Mouse (Mus musculus) heart, embryonic 12.5 days (tissue): Measurements from ENCODE around the gene Lrp1. TPM values are rescaled to one million over a fixed set of nuclear protein-coding genes. Genes with fewer than 3 reads are reported as not detected.
A peak's percentile ranks its signal among the peaks of the same experiment; 100 is the strongest.

Experiments
- ATAC-seq: fragments of 200-750 bp; cut with Nextera tagmentation; 2 replicates; pipeline ENCODE4 v1.8.0; 2017; ENCODE audit warnings: moderate TSS enrichment, moderate library complexity; ENCODE audit not compliant: insufficient number of reproducible peaks, low FRiP score
- H3K27ac ChIP-seq: fragments of 300-500 bp; sonication (generic); 2 replicates; pipeline ENCODE4 v1.5.1; 2016; ENCODE audit warnings: mild to moderate bottlenecking, moderate library complexity; ENCODE audit not compliant: poor library complexity, severe bottlenecking
- H3K27me3 ChIP-seq: fragments of 300-500 bp; sonication (generic); replicated peaks from 2 replicates; pipeline ENCODE4 v1.6.1; 2016; ENCODE audit warnings: mild to moderate bottlenecking, moderate library complexity
- H3K36me3 ChIP-seq: fragments of 300-500 bp; sonication (generic); 2 replicates; pipeline ENCODE4 v1.6.1; 2016; ENCODE audit warnings: mild to moderate bottlenecking, moderate library complexity
- H3K4me1 ChIP-seq: fragments of 300-500 bp; sonication (generic); replicated peaks from 2 replicates; pipeline ENCODE4 v1.6.1; 2016; ENCODE audit warnings: mild to moderate bottlenecking
- H3K4me2 ChIP-seq: fragments of 300-500 bp; sonication (generic); 2 replicates; pipeline ENCODE4 v1.6.1; 2016; ENCODE audit warnings: mild to moderate bottlenecking, moderate library complexity
- H3K4me3 ChIP-seq: fragments of 300-500 bp; sonication (generic); 2 replicates; pipeline ENCODE4 v1.5.1; 2016; ENCODE audit warnings: mild to moderate bottlenecking
- H3K9ac ChIP-seq: fragments of 300-500 bp; sonication (generic); 2 replicates; pipeline ENCODE4 v1.6.1; 2016; ENCODE audit warnings: mild to moderate bottlenecking, moderate library complexity
- H3K9me3 ChIP-seq: fragments of 300-500 bp; sonication (generic); replicated peaks from 2 replicates; pipeline ENCODE4 v1.6.1; 2016; ENCODE audit warnings: mild to moderate bottlenecking, moderate library complexity
- WGBS: fragments of 180-500 bp; shearing (Covaris S2); methylation state at CpG from one replicate; pipeline ENCODE4 v1.1.7; 2016; 5-methylcytosine and 5-hydroxymethylcytosine counted together
- polyA plus RNA-seq: library from polyadenylated mRNA; unstranded; fragments of >200 nt; fragmentation: Nextera tagmentation; extraction: Ambion mirVana; gene quantifications from 2 replicates; pipeline ENCODE4 v1.2.1, GENCODE M21; 2016

Lrp1 gene
- polyA plus RNA-seq, 1 experiment from 2014 or later: 43.3 TPM

DNA sequence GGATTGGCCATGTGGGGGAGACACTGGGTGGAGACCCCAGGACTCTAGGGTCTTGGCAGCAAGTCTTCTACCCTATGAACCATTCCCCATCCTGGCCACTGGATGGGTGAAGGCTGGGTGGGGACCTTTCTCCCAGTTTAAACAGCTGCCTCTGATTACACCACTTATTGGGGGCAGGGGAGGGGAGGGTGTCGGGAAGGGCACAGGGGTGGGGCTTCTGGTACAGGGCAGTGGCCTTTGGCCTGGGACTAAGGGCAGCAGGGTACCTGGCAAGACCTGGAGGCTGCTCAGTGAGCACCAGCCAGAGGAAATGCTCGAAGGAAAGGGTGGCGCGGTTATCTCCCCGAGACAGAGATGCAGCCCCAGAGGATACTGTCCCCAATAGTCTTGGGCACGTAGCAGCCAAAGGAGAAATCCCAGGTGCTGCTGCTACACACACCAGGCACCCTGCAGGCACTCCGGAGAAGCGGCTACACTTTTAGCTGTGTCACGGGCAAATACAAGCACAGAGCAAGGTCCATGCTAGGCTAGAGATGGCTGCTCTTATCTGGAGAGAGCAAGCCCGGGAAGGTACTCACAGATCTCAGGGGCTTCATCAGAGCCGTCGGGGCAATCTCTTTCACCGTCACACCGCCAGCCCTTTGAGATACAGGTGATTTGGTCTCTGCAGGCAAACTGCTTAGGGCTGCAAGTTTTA lies 8.7 kb downstream of the Lrp1 start:
- Histone ChIP-seq H3K4me3 (no peak overlapping the region), H3K27ac (no peak overlapping the region), H3K9ac (no peak overlapping the region), H3K27me3 (no peaks in the 10 kb centered on the region), H3K4me2 (no peak overlapping the region), H3K9me3 (no peaks in the 10 kb centered on the region), H3K36me3 (peaks cover 46% of the 10 kb centered on the region), H3K4me1 (peaks cover 38% of the 10 kb centered on the region)
- 60% methylated on average over 14 of the region's 14 CpGs for WGBS
- no peak for ATAC-seq

DNA sequence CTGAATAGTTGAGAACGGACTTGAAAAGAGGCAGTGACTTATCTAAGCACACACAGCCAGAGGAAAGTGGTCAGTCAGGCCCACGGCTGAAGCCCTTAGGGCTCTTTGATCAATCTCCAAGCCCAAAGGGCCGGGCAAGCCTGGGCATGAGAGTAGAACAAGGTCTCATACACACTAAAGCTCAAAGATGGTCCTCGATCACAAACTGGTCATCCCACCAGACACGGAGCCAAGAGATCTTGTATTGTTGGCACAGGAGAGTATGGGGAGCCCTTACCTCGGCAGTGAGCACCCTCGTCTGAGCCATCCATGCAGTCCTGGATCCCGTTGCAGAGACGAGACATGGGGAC lies 10.9 kb downstream of the Lrp1 start:
- no peak overlapping the region for H3K4me3 ChIP-seq
- H3K27me3 ChIP-seq: no peaks in the 10 kb centered on the region
- H3K9ac ChIP-seq: no peak overlapping the region
- no peak overlapping the region for H3K27ac ChIP-seq
- H3K36me3 ChIP-seq: peaks cover 65% of the 10 kb centered on the region
- no peaks in the 10 kb centered on the region for H3K9me3 ChIP-seq
- 84% methylated on average over 9 of the region's 9 CpGs for WGBS
- peaks cover 19% of the 10 kb centered on the region for H3K4me1 ChIP-seq
- no peak overlapping the region for H3K4me2 ChIP-seq
- ATAC-seq: no peak

DNA sequence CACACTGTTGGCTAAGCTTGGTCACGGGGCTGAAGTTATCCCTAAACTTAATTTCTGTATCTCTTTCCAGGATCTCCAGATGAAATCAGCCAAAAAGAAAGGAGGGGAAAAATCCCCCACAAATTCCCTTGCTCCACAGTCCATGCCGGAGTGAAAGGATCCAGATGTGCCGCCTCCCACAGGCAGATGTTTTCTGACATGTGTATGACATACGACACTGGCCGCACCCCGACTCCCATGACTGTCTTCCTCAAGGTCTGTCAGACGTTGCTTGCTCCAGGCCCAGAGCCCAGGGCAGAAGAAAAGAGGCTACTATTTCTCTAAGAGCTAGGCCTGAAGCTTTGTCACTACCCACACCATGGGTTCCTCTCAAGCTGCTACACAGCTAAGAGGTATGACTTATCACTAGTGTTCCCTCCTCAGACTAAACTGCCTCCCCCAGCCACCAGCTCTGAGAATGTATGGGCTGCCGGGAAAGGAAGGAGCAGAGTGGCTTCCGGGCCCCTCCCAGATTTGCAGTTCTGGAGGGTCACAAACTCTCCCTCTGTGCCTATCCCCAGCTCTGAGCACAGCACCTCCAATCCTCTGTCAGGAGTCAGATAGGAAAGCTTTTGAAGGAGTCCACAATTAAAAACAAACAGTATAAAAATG lies 11.4 kb downstream of the Lrp1 start:
- Histone ChIP-seq H3K9me3 (no peaks in the 10 kb centered on the region), H3K4me1 (peaks cover 19% of the 10 kb centered on the region), H3K9ac (0 out of 2 replicates have a peak overlapping the region, but pooled peaks have one; percentile 5), H3K27me3 (no peaks in the 10 kb centered on the region), H3K36me3 (peaks cover 70% of the 10 kb centered on the region), H3K27ac (no peak overlapping the region), H3K4me3 (no peak overlapping the region), H3K4me2 (no peak overlapping the region)
- no peak for ATAC-seq
- 72% methylated on average over 9 of the region's 9 CpGs for WGBS

- Histone ChIP-seq H3K4me2 (no peak overlapping the region), H3K9ac (no peak overlapping the region), H3K36me3 (peaks cover 69% of the 10 kb centered on the region), H3K27ac (no peak overlapping the region), H3K9me3 (no peaks in the 10 kb centered on the region), H3K4me1 (peaks cover 28% of the 10 kb centered on the region), H3K27me3 (no peaks in the 10 kb centered on the region), H3K4me3 (no peak overlapping the region)
- 83% methylated on average over 7 of the region's 7 CpGs for WGBS
- ATAC-seq: no peak
These were observed 13.9 kb downstream of the Lrp1 start for GRCm38 (mm10) chr10:127607059-127607458.

GRCm38 (mm10) chr10:127605756-127606155 lies 15.2 kb downstream of the Lrp1 start:
- Histone ChIP-seq H3K4me3 (no peak overlapping the region), H3K36me3 (peaks cover 66% of the 10 kb centered on the region), H3K9ac (no peak overlapping the region), H3K9me3 (no peaks in the 10 kb centered on the region), H3K27me3 (no peaks in the 10 kb centered on the region), H3K4me2 (no peak overlapping the region), H3K4me1 (peaks cover 32% of the 10 kb centered on the region), H3K27ac (no peak overlapping the region)
- 91% methylated on average over 9 of the region's 9 CpGs for WGBS
- no peak for ATAC-seq

DNA sequence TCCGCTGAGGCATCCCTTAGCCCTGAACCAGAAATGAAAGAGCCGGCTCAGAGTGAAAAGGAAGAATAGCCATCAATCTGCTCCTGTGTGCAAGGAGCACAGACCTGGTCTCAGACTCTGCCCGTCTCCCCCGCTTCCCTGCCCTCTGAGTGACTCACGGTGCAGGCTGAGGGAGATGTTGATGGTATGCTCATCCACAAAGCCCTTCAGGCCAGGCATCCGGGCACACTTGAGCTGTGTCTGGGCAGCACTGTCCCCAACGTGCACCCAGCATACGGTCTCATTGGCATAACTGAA lies 15.7 kb downstream of the Lrp1 start:
- H3K27me3 ChIP-seq: no peaks in the 10 kb centered on the region
- peaks cover 60% of the 10 kb centered on the region for H3K36me3 ChIP-seq
- H3K27ac ChIP-seq: no peak overlapping the region
- ATAC-seq: no peak
- 79% methylated on average over 8 of the region's 8 CpGs for WGBS
- H3K4me1 ChIP-seq: peaks cover 37% of the 10 kb centered on the region
- no peaks in the 10 kb centered on the region for H3K9me3 ChIP-seq
- no peak overlapping the region for H3K4me3 ChIP-seq
- no peak overlapping the region for H3K9ac ChIP-seq
- H3K4me2 ChIP-seq: no peak overlapping the region

- H3K4me1 ChIP-seq: peaks cover 43% of the 10 kb centered on the region
- peaks cover 56% of the 10 kb centered on the region for H3K36me3 ChIP-seq
- 41% methylated on average over 15 of the region's 15 CpGs for WGBS
- H3K27ac ChIP-seq: no peak overlapping the region
- no peaks in the 10 kb centered on the region for H3K9me3 ChIP-seq
- H3K4me2 ChIP-seq: no peak overlapping the region
- no peak overlapping the region for H3K4me3 ChIP-seq
- H3K27me3 ChIP-seq: no peaks in the 10 kb centered on the region
- ATAC-seq: no peak; the same call in 1 of the 2 replicates
- H3K9ac ChIP-seq: no peak overlapping the region
These were observed 16.3 kb downstream of the Lrp1 start for GRCm38 (mm10) chr10:127604465-127605250.

- H3K9me3 ChIP-seq: no peaks in the 10 kb centered on the region
- WGBS: 54% methylated on average over 13 of the region's 13 CpGs
- H3K4me3 ChIP-seq: no peak overlapping the region
- ATAC-seq: no peak
- no peaks in the 10 kb centered on the region for H3K27me3 ChIP-seq
- H3K4me1 ChIP-seq: peaks cover 51% of the 10 kb centered on the region
- no peak overlapping the region for H3K4me2 ChIP-seq
- H3K27ac ChIP-seq: no peak overlapping the region; the same call in 1 of the 2 replicates
- H3K36me3 ChIP-seq: peaks cover 47% of the 10 kb centered on the region
- H3K9ac ChIP-seq: no peak overlapping the region
These were observed 17.2 kb downstream of the Lrp1 start for GRCm38 (mm10) chr10:127603437-127604371.

DNA sequence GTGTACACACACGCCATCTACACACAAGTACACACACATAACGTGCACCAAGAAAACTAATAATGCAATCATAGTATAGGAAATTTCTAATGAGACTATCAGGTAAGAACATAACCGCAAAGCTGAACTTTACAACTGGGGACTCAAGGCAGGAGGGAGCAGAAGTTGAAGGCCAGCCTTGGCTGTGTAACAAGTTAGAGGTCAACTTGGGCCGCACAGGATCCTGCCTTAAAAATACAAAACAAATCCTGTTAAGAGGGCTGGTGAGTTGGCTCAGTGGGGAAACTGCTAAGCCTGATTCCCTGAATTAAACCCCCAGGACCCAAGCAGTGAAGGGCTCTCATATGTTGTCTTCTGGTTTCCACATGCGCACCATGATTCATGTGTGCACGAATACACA lies 18.8 kb downstream of the Lrp1 start:
- Histone ChIP-seq H3K27me3 (no peaks in the 10 kb centered on the region), H3K4me1 (peaks cover 66% of the 10 kb centered on the region), H3K36me3 (peaks cover 36% of the 10 kb centered on the region), H3K4me3 (no peak overlapping the region), H3K9me3 (no peaks in the 10 kb centered on the region), H3K9ac (no peak overlapping the region), H3K4me2 (no peak overlapping the region), H3K27ac (no peak overlapping the region)
- no peak for ATAC-seq
- 93% methylated on average over 6 of the region's 6 CpGs for WGBS

GRCm38 (mm10) chr10:127599779-127600541 lies 21.0 kb downstream of the Lrp1 start:
- Histone ChIP-seq H3K27me3 (no peaks in the 10 kb centered on the region), H3K4me1 (peaks cover 84% of the 10 kb centered on the region), H3K9ac (peak overlapping the region; percentile 40; the same call in 1 of the 2 replicates), H3K4me2 (0 out of 2 replicates have a peak overlapping the region, but pooled peaks have one; percentile 8), H3K27ac (peak overlapping the region; percentile 72), H3K36me3 (peaks cover 19% of the 10 kb centered on the region), H3K9me3 (no peaks in the 10 kb centered on the region), H3K4me3 (no peak overlapping the region)
- 45% methylated on average over 17 of the region's 17 CpGs for WGBS
- ATAC-seq: no peak
